Mouse (Mus musculus): ENCODE data around the gene Psenen.
A peak's percentile ranks its signal among the peaks of the same experiment; 100 is the strongest.

Gene Psenen

GRCm38 (mm10) chr7:30563117-30563905 is at the start of gene Psenen, which contains the start of the genes U2af1l4 and Gm49396:
Gene Psenen, minus strand, starts transcription at chr7:30563627.
Gene U2af1l4, plus strand, starts transcription at chr7:30563301.
Gene Gm49396, plus strand, starts transcription at chr7:30563344.
- DNase-seq (ENCODE audit: low read depth, low spot score) = peak; percentile 99

- no peak for DNase-seq (ENCODE audit: low read depth, low spot score)
Observed at GRCm38 (mm10) chr7:30612654-30613402, 49.4 kb upstream of the Psenen start, which contains the start of gene Upk1a. Gene Upk1a, minus strand, starts transcription at chr7:30612847.

GRCm38 (mm10) chr7:30610043-30610442 is 46.6 kb upstream of the Psenen start:
- DNase-seq (ENCODE audit: low read depth, low spot score) = no peak

GRCm38 (mm10) chr7:30608476-30608875 is 45.0 kb upstream of the Psenen start:
- peak; percentile 73 for DNase-seq (ENCODE audit: low read depth, low spot score)

- DNase-seq (ENCODE audit: low read depth, low spot score) = peak; percentile 96
Observed at GRCm38 (mm10) chr7:30607706-30608309, 44.4 kb upstream of the Psenen start.

GRCm38 (mm10) chr7:30604944-30605343 is 41.5 kb upstream of the Psenen start:
- DNase-seq (ENCODE audit: low read depth, low spot score) = no peak

GRCm38 (mm10) chr7:30604424-30604823 is 41.0 kb upstream of the Psenen start:
- DNase-seq (ENCODE audit: low read depth, low spot score) = peak; percentile 84

GRCm38 (mm10) chr7:30602583-30602982 is 39.2 kb upstream of the Psenen start:
- DNase-seq (ENCODE audit: low read depth, low spot score) = peak; percentile 99

- no peak for DNase-seq (ENCODE audit: low read depth, low spot score)
Observed at GRCm38 (mm10) chr7:30600651-30601050, 37.2 kb upstream of the Psenen start.

GRCm38 (mm10) chr7:30599933-30600353 is 36.5 kb upstream of the Psenen start:
- DNase-seq (ENCODE audit: low read depth, low spot score) = peak; percentile 98

GRCm38 (mm10) chr7:30598786-30599185 is 35.4 kb upstream of the Psenen start, which contains the start of gene Zbtb32:
Gene Zbtb32, minus strand, starts transcription at chr7:30598909.
- peak; percentile 89 for DNase-seq (ENCODE audit: low read depth, low spot score)

- no peak for DNase-seq (ENCODE audit: low read depth, low spot score)
Observed at GRCm38 (mm10) chr7:30596811-30597210, 33.4 kb upstream of the Psenen start.

- no peak for DNase-seq (ENCODE audit: low read depth, low spot score)
Observed at GRCm38 (mm10) chr7:30596093-30596492, 32.7 kb upstream of the Psenen start.

- no peak for DNase-seq (ENCODE audit: low read depth, low spot score)
Observed at GRCm38 (mm10) chr7:30594510-30595024, 31.1 kb upstream of the Psenen start.

- DNase-seq (ENCODE audit: low read depth, low spot score) = no peak
Observed at GRCm38 (mm10) chr7:30593579-30594509, 30.4 kb upstream of the Psenen start.

GRCm38 (mm10) chr7:30592772-30593423 is 29.5 kb upstream of the Psenen start:
- peak; percentile 71 for DNase-seq (ENCODE audit: low read depth, low spot score)

- no peak for DNase-seq (ENCODE audit: low read depth, low spot score)
Observed at GRCm38 (mm10) chr7:30591605-30591951, 28.2 kb upstream of the Psenen start.

- no peak for DNase-seq (ENCODE audit: low read depth, low spot score)
Observed at GRCm38 (mm10) chr7:30590927-30591604, 27.6 kb upstream of the Psenen start.

- peak; percentile 90 for DNase-seq (ENCODE audit: low read depth, low spot score)
Observed at GRCm38 (mm10) chr7:30589435-30590301, 26.2 kb upstream of the Psenen start.
